Mouse (Mus musculus): ENCODE results near the gene Taar6. TPM values are rescaled to one million over a fixed set of nuclear protein-coding genes. Genes with fewer than 3 reads are reported as not detected.

Taar6 gene
- not detected in 2 replicates for polyA plus RNA-seq (2012; rRNA removed)

GRCm38 (mm10) chr10:23985546-23985945 lies at the start of gene Taar6:
Taar6 (minus strand) TSS chr10:23985646.
- Histone ChIP-seq H3K4me1 (ENCODE audit: control insufficient read depth, insufficient read depth, low read length) (no peaks in the 10 kb centered on the region), H3K27ac (ENCODE audit: control insufficient read depth, insufficient read depth, low read depth, low read length) (no peak within 1 kb of the TSS), H3K27me3 (ENCODE audit: control insufficient read depth, insufficient read depth, low read length) (no peaks in the 10 kb centered on the region), H3K36me3 (ENCODE audit: control insufficient read depth, insufficient read depth, low read length) (no peaks in the 10 kb centered on the region), H3K4me3 (ENCODE audit: control insufficient read depth, low read depth, low read length) (no peak within 1 kb of the TSS)
- no peak for TF ChIP-seq POLR2A (IDR thresholded peaks at IDR 0.05; ENCODE audit: control insufficient read depth, low read depth, low read length)
- TF ChIP-seq CTCF (IDR thresholded peaks at IDR 0.05; ENCODE audit: control insufficient read depth, insufficient read depth, insufficient replicate concordance, low read depth, low read length): no peak

- no peaks in the 10 kb centered on the region for H3K36me3 ChIP-seq (ENCODE audit: control insufficient read depth, insufficient read depth, low read length)
- H3K27ac ChIP-seq (ENCODE audit: control insufficient read depth, insufficient read depth, low read depth, low read length): no peak overlapping the region
- no peaks in the 10 kb centered on the region for H3K27me3 ChIP-seq (ENCODE audit: control insufficient read depth, insufficient read depth, low read length)
- H3K4me1 ChIP-seq (ENCODE audit: control insufficient read depth, insufficient read depth, low read length): no peaks in the 10 kb centered on the region
- TF ChIP-seq POLR2A (IDR thresholded peaks at IDR 0.05; ENCODE audit: control insufficient read depth, low read depth, low read length): no peak
- TF ChIP-seq CTCF (IDR thresholded peaks at IDR 0.05; ENCODE audit: control insufficient read depth, insufficient read depth, insufficient replicate concordance, low read depth, low read length): no peak
- no peak overlapping the region for H3K4me3 ChIP-seq (ENCODE audit: control insufficient read depth, low read depth, low read length)
Observed at GRCm38 (mm10) chr10:24031347-24031746, 45.9 kb upstream of the Taar6 start.

- H3K27ac ChIP-seq (ENCODE audit: control insufficient read depth, insufficient read depth, low read depth, low read length): no peak within 1 kb of the TSS
- no peak for TF ChIP-seq CTCF (IDR thresholded peaks at IDR 0.05; ENCODE audit: control insufficient read depth, insufficient read depth, insufficient replicate concordance, low read depth, low read length)
- TF ChIP-seq POLR2A (IDR thresholded peaks at IDR 0.05; ENCODE audit: control insufficient read depth, low read depth, low read length): no peak
- H3K4me1 ChIP-seq (ENCODE audit: control insufficient read depth, insufficient read depth, low read length): no peaks in the 10 kb centered on the region
- H3K27me3 ChIP-seq (ENCODE audit: control insufficient read depth, insufficient read depth, low read length): no peaks in the 10 kb centered on the region
- H3K4me3 ChIP-seq (ENCODE audit: control insufficient read depth, low read depth, low read length): no peak within 1 kb of the TSS
- H3K36me3 ChIP-seq (ENCODE audit: control insufficient read depth, insufficient read depth, low read length): no peaks in the 10 kb centered on the region
Observed at GRCm38 (mm10) chr10:24026922-24027321, 41.5 kb upstream of the Taar6 start, which contains the start of gene Taar7d. Taar7d (plus strand) TSS chr10:24027222.

GRCm38 (mm10) chr10:24008143-24008542 lies 22.7 kb upstream of the Taar6 start:
- H3K36me3 ChIP-seq (ENCODE audit: control insufficient read depth, insufficient read depth, low read length): no peaks in the 10 kb centered on the region
- no peak overlapping the region for H3K27ac ChIP-seq (ENCODE audit: control insufficient read depth, insufficient read depth, low read depth, low read length)
- TF ChIP-seq POLR2A (IDR thresholded peaks at IDR 0.05; ENCODE audit: control insufficient read depth, low read depth, low read length): no peak
- no peak overlapping the region for H3K4me3 ChIP-seq (ENCODE audit: control insufficient read depth, low read depth, low read length)
- H3K4me1 ChIP-seq (ENCODE audit: control insufficient read depth, insufficient read depth, low read length): no peaks in the 10 kb centered on the region
- H3K27me3 ChIP-seq (ENCODE audit: control insufficient read depth, insufficient read depth, low read length): no peaks in the 10 kb centered on the region

- Histone ChIP-seq H3K4me1 (ENCODE audit: control insufficient read depth, insufficient read depth, low read length) (no peaks in the 10 kb centered on the region), H3K27me3 (ENCODE audit: control insufficient read depth, insufficient read depth, low read length) (no peaks in the 10 kb centered on the region), H3K27ac (ENCODE audit: control insufficient read depth, insufficient read depth, low read depth, low read length) (no peak overlapping the region), H3K4me3 (ENCODE audit: control insufficient read depth, low read depth, low read length) (no peak overlapping the region), H3K36me3 (ENCODE audit: control insufficient read depth, insufficient read depth, low read length) (no peaks in the 10 kb centered on the region)
- TF ChIP-seq POLR2A (IDR thresholded peaks at IDR 0.05; ENCODE audit: control insufficient read depth, low read depth, low read length): no peak
- no peak for TF ChIP-seq CTCF (IDR thresholded peaks at IDR 0.05; ENCODE audit: control insufficient read depth, insufficient read depth, insufficient replicate concordance, low read depth, low read length)
Observed at GRCm38 (mm10) chr10:24007034-24007433, 21.6 kb upstream of the Taar6 start.

GRCm38 (mm10) chr10:24006442-24006841 lies 21.0 kb upstream of the Taar6 start:
- no peaks in the 10 kb centered on the region for H3K4me1 ChIP-seq (ENCODE audit: control insufficient read depth, insufficient read depth, low read length)
- TF ChIP-seq POLR2A (IDR thresholded peaks at IDR 0.05; ENCODE audit: control insufficient read depth, low read depth, low read length) (no peak), CTCF (IDR thresholded peaks at IDR 0.05; ENCODE audit: control insufficient read depth, insufficient read depth, insufficient replicate concordance, low read depth, low read length) (no peak)
- no peaks in the 10 kb centered on the region for H3K27me3 ChIP-seq (ENCODE audit: control insufficient read depth, insufficient read depth, low read length)

GRCm38 (mm10) chr10:23999639-24000038 lies 14.2 kb upstream of the Taar6 start, which contains the start of gene Taar7b:
Taar7b (plus strand) TSS chr10:23999939.
- no peak within 1 kb of the TSS for H3K27ac ChIP-seq (ENCODE audit: control insufficient read depth, insufficient read depth, low read depth, low read length)

More at GRCm38 (mm10) chr10:24006442-24006841, 21.0 kb upstream of the Taar6 start:
- H3K27ac ChIP-seq (ENCODE audit: control insufficient read depth, insufficient read depth, low read depth, low read length): no peak overlapping the region
- H3K4me3 ChIP-seq (ENCODE audit: control insufficient read depth, low read depth, low read length): no peak overlapping the region
- H3K36me3 ChIP-seq (ENCODE audit: control insufficient read depth, insufficient read depth, low read length): no peaks in the 10 kb centered on the region

GRCm38 (mm10) chr10:23993381-23993780 lies 7.9 kb upstream of the Taar6 start, which contains the start of gene Taar7a:
Taar7a (minus strand) TSS chr10:23993481.
- no peak within 1 kb of the TSS for H3K4me3 ChIP-seq (ENCODE audit: control insufficient read depth, low read depth, low read length)
- H3K27me3 ChIP-seq (ENCODE audit: control insufficient read depth, insufficient read depth, low read length): no peaks in the 10 kb centered on the region
- no peaks in the 10 kb centered on the region for H3K36me3 ChIP-seq (ENCODE audit: control insufficient read depth, insufficient read depth, low read length)
- no peaks in the 10 kb centered on the region for H3K4me1 ChIP-seq (ENCODE audit: control insufficient read depth, insufficient read depth, low read length)
- TF ChIP-seq CTCF (IDR thresholded peaks at IDR 0.05; ENCODE audit: control insufficient read depth, insufficient read depth, insufficient replicate concordance, low read depth, low read length) (no peak), POLR2A (IDR thresholded peaks at IDR 0.05; ENCODE audit: control insufficient read depth, low read depth, low read length) (no peak)
- no peak within 1 kb of the TSS for H3K27ac ChIP-seq (ENCODE audit: control insufficient read depth, insufficient read depth, low read depth, low read length)

More at GRCm38 (mm10) chr10:23999639-24000038, 14.2 kb upstream of the Taar6 start, which contains the start of gene Taar7b:
- H3K4me3 ChIP-seq (ENCODE audit: control insufficient read depth, low read depth, low read length): no peak within 1 kb of the TSS
- no peaks in the 10 kb centered on the region for H3K36me3 ChIP-seq (ENCODE audit: control insufficient read depth, insufficient read depth, low read length)
- no peaks in the 10 kb centered on the region for H3K27me3 ChIP-seq (ENCODE audit: control insufficient read depth, insufficient read depth, low read length)
- TF ChIP-seq CTCF (IDR thresholded peaks at IDR 0.05; ENCODE audit: control insufficient read depth, insufficient read depth, insufficient replicate concordance, low read depth, low read length) (no peak), POLR2A (IDR thresholded peaks at IDR 0.05; ENCODE audit: control insufficient read depth, low read depth, low read length) (no peak)
- H3K4me1 ChIP-seq (ENCODE audit: control insufficient read depth, insufficient read depth, low read length): no peaks in the 10 kb centered on the region
